Mouse (Mus musculus) embryonic fibroblast, embryonic 13.5 days (primary cell): ENCODE measurements around the gene Asic5. TPM values are rescaled to one million over a fixed set of nuclear protein-coding genes. Genes with fewer than 3 reads are reported as not detected.

Experiments used
- H3K27ac ChIP-seq: 2 replicates; pipeline ENCODE4 v1.5.1; 2012; ENCODE audit warnings: low read length, control low read depth, inconsistent platforms; ENCODE audit not compliant: insufficient read depth
- H3K4me1 ChIP-seq: 2 replicates; pipeline ENCODE4 v1.6.1; 2011; ENCODE audit warnings: low read length; ENCODE audit not compliant: control insufficient read depth, insufficient read depth
- H3K4me3 ChIP-seq: 2 replicates; pipeline ENCODE4 v1.5.1; 2011; ENCODE audit warnings: mild to moderate bottlenecking, control low read depth, low read length; ENCODE audit not compliant: insufficient read depth
- CTCF ChIP-seq: IDR thresholded peaks from 2 replicates; pipeline ENCODE4 v1.5.1; 2011; ENCODE audit warnings: mild to moderate bottlenecking, control low read depth, low read length, moderate library complexity, borderline replicate concordance; ENCODE audit not compliant: insufficient read depth
- POLR2A ChIP-seq: IDR thresholded peaks from 2 replicates; pipeline ENCODE4 v1.6.1; 2011; ENCODE audit warnings: low read depth, mild to moderate bottlenecking, control low read depth, low read length, moderate library complexity
- polyA plus RNA-seq: library from polyadenylated mRNA; stranded (reverse); fragments of >200 nt; gene quantifications from 2 replicates; pipeline ENCODE4 v1.2.4, GENCODE M21; 2011; ENCODE audit warnings: low read depth; ENCODE audit not compliant: missing spikeins, insufficient read length

The Asic5 gene
- polyA plus RNA-seq, 1 experiment = not detected

DNA sequence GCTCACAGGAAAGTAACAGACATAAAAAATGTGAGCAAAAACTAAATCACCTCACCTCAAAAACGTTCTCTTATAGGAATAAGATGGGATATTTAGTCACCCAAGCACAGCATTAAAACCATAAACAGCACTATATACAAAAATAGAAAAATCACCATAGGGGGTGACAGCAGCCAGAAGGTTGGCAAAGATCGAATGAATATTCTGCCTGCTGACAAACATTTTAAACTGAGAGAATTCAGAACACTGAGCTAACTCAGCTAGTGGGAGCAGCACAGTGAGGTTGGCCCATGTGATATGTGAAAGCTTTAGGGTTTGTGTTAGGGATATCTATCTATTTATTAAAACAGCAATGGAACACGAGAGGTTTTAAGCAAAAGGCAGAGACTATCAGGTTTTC is 17.5 kb upstream of the Asic5 start:
- no peak for TF ChIP-seq CTCF
- TF ChIP-seq POLR2A = no peak
- Histone ChIP-seq H3K27ac (no peak overlapping the region), H3K4me3 (no peak overlapping the region), H3K4me1 (no peaks in the 10 kb centered on the region)

GRCm38 (mm10) chr3:81975607-81976006 is 6.5 kb upstream of the Asic5 start:
- TF ChIP-seq POLR2A = no peak
- no peak for TF ChIP-seq CTCF
- Histone ChIP-seq H3K4me1 (no peaks in the 10 kb centered on the region), H3K4me3 (no peak overlapping the region), H3K27ac (no peak overlapping the region)

DNA sequence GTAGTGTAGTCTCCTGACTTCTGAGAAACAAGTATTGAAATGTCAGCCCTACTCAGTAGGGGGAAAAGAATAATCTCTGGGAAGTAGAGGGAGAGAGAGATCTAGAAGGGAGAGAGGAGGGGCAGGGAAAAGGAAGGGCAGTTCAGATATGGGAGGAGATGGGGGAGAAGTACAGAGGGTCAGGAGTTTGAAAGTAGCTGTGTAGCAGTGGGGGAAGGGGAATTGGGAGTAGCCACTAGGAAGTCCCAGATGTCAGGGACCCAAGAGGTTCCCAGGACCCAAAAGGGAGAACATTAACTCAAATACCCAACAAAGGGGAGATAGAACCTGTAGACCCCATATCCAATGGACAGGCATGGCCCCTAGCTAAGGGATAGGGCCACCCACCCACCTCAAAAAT is 6.0 kb upstream of the Asic5 start, which contains the start of gene Tdo2:
Gene Tdo2 (minus strand): TSS at position 101 of the 400 bp plus-strand sequence.
- H3K4me3 ChIP-seq = no peak within 1 kb of the TSS
- H3K27ac ChIP-seq = no peak within 1 kb of the TSS
- H3K4me1 ChIP-seq = no peaks in the 10 kb centered on the region
- TF ChIP-seq CTCF (no peak), POLR2A (no peak)

DNA sequence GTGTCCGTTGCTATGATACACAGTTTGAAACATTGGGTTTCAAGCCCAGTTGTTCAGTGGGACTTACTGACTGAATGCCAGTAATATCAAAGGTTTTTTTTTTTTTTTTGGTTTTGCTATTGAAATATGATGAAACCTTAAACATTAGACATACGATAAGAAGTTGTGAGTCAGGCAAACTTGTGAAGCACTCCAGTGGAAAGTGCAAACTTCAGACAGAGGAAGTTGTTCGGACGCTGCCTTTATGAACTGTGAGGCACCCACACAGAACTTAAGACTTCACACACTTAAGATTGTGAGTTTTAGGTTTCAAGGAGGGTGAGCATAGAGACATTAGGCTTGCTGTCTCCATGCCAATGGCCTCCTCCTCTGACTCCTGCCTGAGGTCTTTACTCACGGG is 514 bp upstream of the Asic5 start:
- Histone ChIP-seq H3K27ac (no peak overlapping the region), H3K4me1 (no peaks in the 10 kb centered on the region), H3K4me3 (no peak overlapping the region)
- no peak for TF ChIP-seq POLR2A
- TF ChIP-seq CTCF = no peak

DNA sequence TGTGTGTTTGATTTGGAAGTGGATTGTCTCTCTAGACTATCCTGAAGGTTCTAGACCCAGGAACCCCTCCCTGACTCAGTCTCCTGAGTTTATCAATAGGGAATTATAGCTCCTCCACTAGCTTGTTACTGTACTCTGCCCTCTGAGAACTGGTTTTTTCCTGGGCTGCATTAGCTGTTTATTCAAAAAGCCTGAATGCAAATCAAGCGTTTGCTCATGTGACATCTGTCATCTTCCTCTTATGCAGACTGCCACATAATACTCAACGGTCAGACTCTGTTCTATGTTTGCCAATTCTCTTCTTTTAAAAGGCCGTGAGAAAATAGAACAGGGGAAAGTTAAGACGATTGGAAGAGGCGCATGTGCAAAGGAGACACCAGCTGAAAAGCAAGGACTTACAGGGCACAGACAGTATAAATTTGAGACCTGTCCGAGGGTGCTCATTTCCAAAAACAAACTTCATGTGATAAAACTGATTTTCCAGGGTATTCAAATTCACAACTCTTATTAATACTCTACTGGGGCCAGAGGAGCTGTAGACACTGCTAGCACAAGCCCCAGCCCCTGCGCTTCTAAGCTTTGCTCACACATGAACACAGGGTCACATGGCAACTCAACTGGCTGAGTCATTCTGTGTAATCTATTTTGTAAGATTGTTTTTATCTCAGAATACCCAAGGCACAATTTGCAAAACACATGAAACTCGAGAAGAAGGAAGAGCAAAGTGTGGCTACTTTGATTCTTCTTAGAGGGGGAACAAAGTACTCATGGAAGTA is 1.2 kb downstream of the Asic5 start:
- Histone ChIP-seq H3K4me3 (no peak overlapping the region), H3K27ac (no peak overlapping the region), H3K4me1 (no peaks in the 10 kb centered on the region)
- no peak for TF ChIP-seq CTCF
- TF ChIP-seq POLR2A = no peak

- Histone ChIP-seq H3K4me1 (no peaks in the 10 kb centered on the region), H3K27ac (no peak overlapping the region), H3K4me3 (no peak overlapping the region)
- no peak for TF ChIP-seq CTCF
- no peak for TF ChIP-seq POLR2A
Observed at GRCm38 (mm10) chr3:81985100-81985499, 3.0 kb downstream of the Asic5 start.

DNA sequence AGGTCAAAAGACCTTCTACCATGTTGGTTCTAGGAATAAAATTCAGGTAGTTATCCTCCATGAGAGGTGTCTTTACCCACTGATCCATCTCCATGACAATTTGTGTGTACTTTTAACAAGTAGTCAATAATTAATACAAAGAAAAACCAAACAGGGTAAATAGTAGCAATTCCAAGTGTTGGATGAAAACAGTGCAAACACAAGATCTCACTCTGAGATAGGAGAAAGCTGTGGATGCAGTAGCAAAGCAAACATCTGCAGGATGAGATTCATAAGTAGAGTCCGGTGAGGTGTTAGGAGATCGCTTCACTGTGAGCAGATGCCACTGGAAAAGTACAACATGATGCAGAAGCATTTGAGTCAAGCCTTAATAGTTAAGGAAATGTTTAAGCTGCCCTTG is 4.0 kb downstream of the Asic5 start:
- no peak for TF ChIP-seq POLR2A
- TF ChIP-seq CTCF = no peak
- Histone ChIP-seq H3K27ac (no peak overlapping the region), H3K4me1 (no peaks in the 10 kb centered on the region), H3K4me3 (no peak overlapping the region)

GRCm38 (mm10) chr3:81987628-81988027 is 5.5 kb downstream of the Asic5 start:
- H3K4me3 ChIP-seq = no peak overlapping the region
- no peaks in the 10 kb centered on the region for H3K4me1 ChIP-seq
- H3K27ac ChIP-seq = no peak overlapping the region
- no peak for TF ChIP-seq CTCF
- no peak for TF ChIP-seq POLR2A

- H3K4me1 ChIP-seq = no peaks in the 10 kb centered on the region
- no peak overlapping the region for H3K4me3 ChIP-seq
- TF ChIP-seq POLR2A (no peak), CTCF (no peak)
- no peak overlapping the region for H3K27ac ChIP-seq
Observed at GRCm38 (mm10) chr3:81989692-81990141, 7.6 kb downstream of the Asic5 start.

DNA sequence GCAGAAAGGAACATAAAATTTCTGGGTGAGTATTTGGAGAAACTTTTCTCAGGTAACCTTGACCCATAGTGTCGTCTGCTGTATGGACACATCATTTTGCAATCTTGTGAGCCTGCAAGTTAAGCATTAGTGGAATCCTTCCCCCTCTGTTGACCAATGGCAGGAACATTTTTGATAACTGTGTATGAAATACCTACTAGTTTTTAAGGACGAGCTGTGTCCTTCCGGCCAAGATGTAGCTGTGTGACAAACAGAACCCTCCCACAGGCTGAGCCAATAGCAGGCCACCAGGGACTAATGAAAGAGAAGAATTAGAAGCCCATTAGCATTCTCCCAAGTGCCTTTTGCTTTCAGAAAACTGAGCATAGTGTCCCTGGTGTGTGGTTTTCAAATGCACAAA is 8.4 kb downstream of the Asic5 start:
- Histone ChIP-seq H3K27ac (no peak overlapping the region), H3K4me3 (no peak overlapping the region), H3K4me1 (no peaks in the 10 kb centered on the region)
- TF ChIP-seq CTCF (no peak), POLR2A (no peak)
